Mouse (Mus musculus) olfactory bulb, adult 2 months (tissue): ENCODE data around the gene Ctsll3. TPM values are rescaled to one million over a fixed set of nuclear protein-coding genes. Genes with fewer than 3 reads are reported as not detected.

Experiments
- H3K27ac ChIP-seq: fragments of 200-500 bp; 2 replicates; pipeline ENCODE4 v1.5.1; 2012; ENCODE audit warnings: low read depth, low read length; ENCODE audit not compliant: insufficient read depth
- H3K4me1 ChIP-seq: fragments of 200-500 bp; 2 replicates; pipeline ENCODE4 v1.6.1; 2012; ENCODE audit warnings: low read length; ENCODE audit not compliant: control insufficient read depth, insufficient read depth
- H3K4me3 ChIP-seq: fragments of 200-500 bp; 2 replicates; pipeline ENCODE4 v1.5.1; 2012; ENCODE audit warnings: mild to moderate bottlenecking, low read depth, low read length, moderate library complexity; ENCODE audit not compliant: insufficient read depth
- CTCF ChIP-seq: fragments of 200-500 bp; IDR thresholded peaks from 2 replicates; pipeline ENCODE4 v1.5.1; 2012; ENCODE audit warnings: low read depth, mild to moderate bottlenecking, low read length, moderate library complexity; ENCODE audit not compliant: insufficient read depth
- POLR2A ChIP-seq: fragments of 200-500 bp; IDR thresholded peaks from 2 replicates; pipeline ENCODE4 v1.6.1; 2012; ENCODE audit warnings: mild to moderate bottlenecking, low read depth, low read length, moderate library complexity; ENCODE audit not compliant: insufficient read depth
- WGBS: fragments of 180-500 bp; shearing (Covaris S2); methylation state at CpG from one replicate; pipeline ENCODE4 v1.1.7; 2018; 5-methylcytosine and 5-hydroxymethylcytosine counted together
- polyA plus RNA-seq: library from polyadenylated mRNA; stranded (reverse); fragments of >200 nt; gene quantifications from 2 replicates; pipeline ENCODE4 v1.2.4, GENCODE M21; 2012; ENCODE audit warnings: low replicate concordance; ENCODE audit not compliant: missing spikeins, insufficient read depth, insufficient read length

Ctsll3 gene
- not detected in 2 replicates for polyA plus RNA-seq

DNA sequence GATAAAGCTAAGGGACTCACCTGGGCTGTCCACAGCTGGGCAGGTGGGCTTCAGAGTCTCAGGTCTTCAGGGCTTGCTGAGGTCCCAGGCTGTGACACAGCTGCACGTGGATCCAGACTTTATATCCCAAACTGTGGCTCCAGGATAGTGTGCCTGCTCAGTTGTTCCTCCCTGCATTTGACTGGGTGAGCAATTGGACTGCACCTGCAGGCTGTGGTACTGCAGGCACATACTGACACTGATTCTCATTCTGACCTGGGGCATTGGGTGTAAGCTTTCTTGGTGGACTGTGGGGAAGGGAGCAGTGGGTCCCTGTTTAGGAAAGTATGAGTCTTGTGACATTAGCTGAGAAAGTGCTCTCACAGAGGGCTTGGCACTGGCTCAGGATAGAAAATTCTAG is at the start of gene Ctsll3:
Ctsll3 (minus strand) TSS at position 101 of the 400 bp plus-strand sequence.
- no peaks in the 10 kb centered on the region for H3K4me1 ChIP-seq
- no peak within 1 kb of the TSS for H3K27ac ChIP-seq
- no peak within 1 kb of the TSS for H3K4me3 ChIP-seq
- TF ChIP-seq POLR2A (no peak), CTCF (no peak)
- 66% methylated on average over 1 of the region's 1 CpGs for WGBS

DNA sequence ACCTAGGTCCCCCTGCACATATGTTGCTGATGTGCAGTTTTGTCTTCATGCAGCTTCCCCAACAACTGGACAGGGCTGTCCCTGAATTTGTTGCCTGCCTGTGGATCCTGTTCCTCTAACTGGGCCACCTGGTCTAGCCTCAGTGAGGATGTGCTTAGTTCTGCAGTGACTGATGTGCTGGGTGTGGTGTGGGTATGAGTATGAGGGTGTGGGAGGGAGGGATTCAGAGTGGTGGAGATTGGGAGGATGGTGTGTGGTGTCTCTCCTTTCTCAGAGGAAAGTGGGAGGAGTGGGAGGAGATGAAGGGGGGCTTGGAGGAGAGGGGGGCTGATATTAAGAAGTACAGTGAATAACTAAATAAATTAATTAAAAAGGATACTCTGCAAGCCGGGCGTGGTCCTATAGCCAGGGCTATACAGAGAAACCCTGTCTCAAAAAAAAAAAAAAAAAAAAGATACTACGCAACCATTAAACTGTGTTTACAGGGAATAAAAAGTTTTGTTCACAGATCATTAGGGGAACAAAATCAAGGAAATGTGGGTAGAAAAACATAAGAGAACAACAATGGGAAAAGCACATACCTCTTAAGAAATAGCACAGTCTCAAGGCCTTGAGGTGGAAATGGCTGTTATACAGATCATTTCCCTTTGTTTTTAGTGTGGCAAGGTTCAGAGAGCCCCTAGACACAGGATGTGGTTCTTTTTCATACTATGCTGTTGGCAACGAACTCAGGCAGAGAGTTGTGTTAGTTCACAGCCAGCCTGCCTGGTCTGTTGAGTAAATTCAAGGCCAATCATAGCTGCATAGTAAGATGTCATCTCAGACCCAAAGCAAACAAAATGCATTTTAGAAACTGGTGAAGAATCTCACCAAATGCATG is 45.8 kb upstream of the Ctsll3 start:
- TF ChIP-seq CTCF (no peak), POLR2A (no peak)
- H3K4me3 ChIP-seq: no peak overlapping the region
- no peak overlapping the region for H3K27ac ChIP-seq
- H3K4me1 ChIP-seq: no peaks in the 10 kb centered on the region
- 81% methylated on average over 4 of the region's 4 CpGs for WGBS

DNA sequence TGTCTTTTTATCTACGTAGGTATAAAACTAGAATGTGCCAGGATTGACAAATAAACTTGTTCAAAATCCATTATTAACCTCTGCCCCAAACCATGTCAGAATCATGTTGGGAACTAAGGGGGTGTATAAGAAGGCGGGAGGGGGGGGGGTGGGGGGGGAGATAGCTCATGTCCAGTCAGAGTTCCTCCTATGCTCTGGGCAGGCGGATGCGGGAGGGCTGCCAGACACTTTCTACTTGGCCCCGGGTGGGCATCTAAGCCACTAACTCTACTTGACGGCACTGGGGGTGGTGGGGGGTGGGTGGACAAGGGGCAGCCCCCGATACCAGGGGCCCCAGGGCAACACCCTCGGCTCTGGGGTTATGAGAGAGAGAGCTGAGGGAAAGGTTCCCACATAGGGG is 40.5 kb upstream of the Ctsll3 start:
- WGBS: 74% methylated on average over 8 of the region's 8 CpGs
- Histone ChIP-seq H3K27ac (no peak overlapping the region), H3K4me3 (no peak overlapping the region), H3K4me1 (no peaks in the 10 kb centered on the region)
- TF ChIP-seq CTCF (no peak), POLR2A (no peak)

DNA sequence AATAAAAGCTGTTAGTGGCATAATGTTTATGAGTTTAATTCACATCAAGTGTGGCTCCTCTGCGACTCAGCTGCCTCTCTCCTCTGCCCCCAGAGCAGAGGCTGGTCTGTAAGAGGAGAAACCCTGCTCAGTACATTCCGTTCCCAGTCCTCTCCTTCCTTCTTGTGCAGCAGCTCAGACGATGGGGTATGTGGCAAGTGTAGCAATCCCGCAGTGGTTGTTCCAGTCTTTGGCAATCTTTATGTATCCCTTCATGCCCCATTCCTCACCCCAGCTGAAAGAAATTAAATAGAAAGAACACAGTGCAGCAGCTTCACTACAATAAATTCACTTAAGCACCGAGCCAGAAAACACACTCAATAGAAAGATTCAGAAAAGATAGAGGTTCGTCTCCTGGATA is 40.1 kb upstream of the Ctsll3 start:
- Histone ChIP-seq H3K4me3 (no peak overlapping the region), H3K27ac (no peak overlapping the region), H3K4me1 (no peaks in the 10 kb centered on the region)
- 75% methylated on average over 6 of the region's 6 CpGs for WGBS
- TF ChIP-seq POLR2A: no peak
- no peak for TF ChIP-seq CTCF

DNA sequence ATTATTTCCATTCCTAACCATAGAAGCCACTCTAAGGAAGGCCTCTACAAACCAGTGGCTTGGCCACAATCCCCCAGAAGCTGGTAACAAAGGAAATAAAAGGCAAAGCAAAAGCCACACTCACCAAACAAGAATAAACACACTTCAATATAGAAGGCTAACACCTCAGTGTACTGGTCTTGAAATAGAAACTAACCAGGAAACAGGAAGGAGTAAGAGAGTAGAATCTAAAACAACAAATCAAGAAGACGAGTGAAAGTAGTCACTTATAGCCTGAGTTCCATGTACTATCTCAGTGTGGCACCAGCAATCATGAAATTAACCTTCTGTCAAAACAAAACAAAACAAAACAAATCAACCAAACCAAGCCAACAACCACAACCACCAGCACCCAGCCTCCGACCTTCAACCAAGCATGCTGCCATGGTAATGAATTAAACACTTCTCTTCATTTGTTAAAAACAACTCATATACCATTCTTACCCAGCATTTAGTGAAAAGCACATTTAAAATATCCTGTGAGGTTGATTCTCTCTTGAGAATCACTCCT is 36.8 kb upstream of the Ctsll3 start:
- 69% methylated on average over 2 of the region's 2 CpGs for WGBS
- Histone ChIP-seq H3K4me1 (no peaks in the 10 kb centered on the region), H3K4me3 (no peak overlapping the region), H3K27ac (no peak overlapping the region)
- TF ChIP-seq POLR2A: no peak
- no peak for TF ChIP-seq CTCF

DNA sequence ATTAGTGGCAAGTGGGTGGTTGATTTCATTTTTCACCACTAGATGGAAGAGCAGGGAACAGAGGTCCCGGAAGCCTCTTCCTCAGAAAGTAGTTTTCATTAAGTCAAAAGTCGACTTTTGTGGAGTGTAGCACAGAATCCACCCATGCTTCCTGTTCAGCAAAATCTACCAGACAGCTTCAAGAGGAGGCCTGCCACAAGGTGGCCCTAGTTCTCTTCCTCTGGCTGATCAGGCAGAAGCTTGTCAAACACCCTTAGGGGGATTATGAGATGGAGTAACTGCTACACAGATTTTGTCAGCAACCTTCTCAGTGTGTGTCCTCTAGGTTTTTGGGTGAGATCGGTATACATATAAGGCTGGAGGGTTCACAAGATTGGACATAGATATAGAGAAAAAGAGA is 23.4 kb upstream of the Ctsll3 start:
- Histone ChIP-seq H3K4me3 (no peak overlapping the region), H3K27ac (no peak overlapping the region), H3K4me1 (no peaks in the 10 kb centered on the region)
- WGBS: 68% methylated on average over 3 of the region's 3 CpGs
- TF ChIP-seq CTCF (no peak), POLR2A (no peak)

DNA sequence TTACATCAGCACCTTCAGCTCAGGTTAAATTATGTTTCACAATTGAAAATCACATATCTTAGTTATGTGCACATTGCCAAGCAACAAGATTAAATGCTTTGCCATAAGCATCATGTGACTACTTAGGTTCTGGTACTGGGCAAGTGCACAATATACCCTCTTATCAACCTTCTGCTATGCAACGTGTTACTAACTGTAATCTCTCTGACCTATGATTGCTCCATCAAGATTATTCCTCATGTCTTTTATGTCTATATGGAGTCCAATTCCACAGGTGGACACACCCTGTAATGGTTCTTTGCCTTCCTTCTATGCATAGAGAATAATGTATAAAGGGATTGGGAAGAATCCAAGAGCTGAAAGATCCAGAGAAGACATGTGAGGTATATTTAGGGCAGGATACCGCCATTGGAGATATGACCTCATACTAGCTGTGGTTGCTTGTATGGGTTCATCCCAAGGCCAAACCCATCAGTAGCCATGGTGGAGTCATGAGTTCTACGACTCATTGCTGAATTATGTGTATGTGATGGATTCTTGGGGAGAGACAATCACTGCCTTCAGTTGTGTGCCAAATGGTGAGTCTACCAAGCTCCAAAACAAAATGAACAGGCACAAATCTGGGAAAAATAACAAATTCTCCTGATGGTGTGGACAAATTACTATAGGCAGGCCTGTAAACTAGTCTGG is 18.0 kb upstream of the Ctsll3 start:
- TF ChIP-seq CTCF (no peak), POLR2A (no peak)
- H3K27ac ChIP-seq: no peak overlapping the region
- H3K4me1 ChIP-seq: no peaks in the 10 kb centered on the region
- WGBS: 86% methylated on average over 3 of the region's 3 CpGs
- H3K4me3 ChIP-seq: no peak overlapping the region

DNA sequence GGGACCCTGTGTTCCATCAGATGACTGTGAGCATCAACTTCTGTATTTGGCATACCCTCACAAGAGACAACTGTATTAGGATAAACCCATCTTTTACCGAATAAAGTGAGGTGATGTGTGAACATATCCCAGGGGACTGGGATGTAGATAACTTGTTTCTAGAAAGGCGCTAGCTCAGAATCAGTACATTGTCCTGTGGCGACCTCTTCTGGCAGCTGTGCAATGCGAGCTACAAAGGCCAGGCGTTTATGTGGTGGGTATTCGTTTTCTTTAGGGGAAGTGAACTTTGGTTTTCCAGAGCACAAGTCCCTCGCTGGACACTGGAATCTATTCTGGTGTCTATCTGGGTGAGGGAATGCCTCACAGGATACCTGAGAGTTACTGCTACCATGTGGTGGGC is 16.8 kb upstream of the Ctsll3 start:
- TF ChIP-seq POLR2A (no peak), CTCF (no peak)
- WGBS: 9% methylated on average over 7 of the region's 7 CpGs
- no peaks in the 10 kb centered on the region for H3K4me1 ChIP-seq
- H3K27ac ChIP-seq: no peak overlapping the region
- H3K4me3 ChIP-seq: no peak overlapping the region

DNA sequence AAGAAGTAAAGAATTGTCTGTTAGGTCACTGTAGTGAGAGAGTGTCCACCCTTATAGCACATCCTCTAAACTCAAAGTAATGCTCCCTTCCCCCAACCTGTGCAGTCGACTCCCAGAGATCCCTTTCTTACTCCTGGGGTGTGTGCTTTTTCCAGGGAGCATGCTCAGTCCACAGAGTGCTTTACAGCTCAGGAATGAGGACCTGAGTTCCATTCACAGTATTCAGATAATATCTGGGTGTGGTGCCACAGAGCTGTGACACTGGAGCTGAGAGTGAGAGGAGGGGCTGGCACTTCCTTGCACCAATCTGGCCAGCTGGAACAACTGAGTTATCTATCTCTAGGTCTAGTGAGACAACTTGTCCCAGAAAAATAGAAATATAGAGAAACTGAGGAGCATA is 11.1 kb upstream of the Ctsll3 start:
- no peak overlapping the region for H3K4me3 ChIP-seq
- H3K4me1 ChIP-seq: no peaks in the 10 kb centered on the region
- no peak overlapping the region for H3K27ac ChIP-seq
- WGBS: 50% methylated on average over 1 of the region's 1 CpGs
- TF ChIP-seq CTCF (no peak), POLR2A (no peak)
